Mouse (Mus musculus): ENCODE measurements around the gene 6330409D20Rik. TPM values are rescaled to one million over a fixed set of nuclear protein-coding genes. Genes with fewer than 3 reads are reported as not detected.

6330409D20Rik gene
- total RNA-seq (2021), result not detected
- long read RNA-seq, experiment 1, result 0 reads
- long read RNA-seq, experiment 2, result 0 reads

- DNase-seq, result no peak
Observed at GRCm38 (mm10) chr2:32740916-32741272, at the start of gene 6330409D20Rik. Gene 6330409D20Rik (minus strand): TSS chr2:32741016.

GRCm38 (mm10) chr2:32788581-32788980 lies 47.8 kb upstream of the 6330409D20Rik start:
- DNase-seq, result no peak

DNA sequence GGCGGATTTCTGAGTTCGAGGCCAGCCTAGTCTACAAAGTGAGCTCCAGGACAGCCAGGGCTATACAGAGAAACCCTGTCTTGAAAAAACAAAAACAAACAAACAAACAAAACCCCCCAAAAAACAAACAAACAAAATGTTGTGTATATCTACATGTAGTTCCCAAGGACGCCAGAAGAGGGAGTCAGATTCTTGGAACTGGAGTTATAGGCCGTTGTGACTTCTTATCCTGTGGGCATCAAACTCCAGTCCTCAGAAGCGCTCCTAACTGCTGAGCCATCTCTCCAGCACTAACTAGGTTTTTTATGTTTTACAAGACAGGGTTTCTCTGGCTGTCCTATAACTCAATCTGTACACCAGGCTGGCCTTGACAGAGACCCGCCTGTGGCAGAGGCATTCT lies 46.4 kb upstream of the 6330409D20Rik start:
- peak in 1 of 2 experiments; percentile 37 for DNase-seq

GRCm38 (mm10) chr2:32784048-32784681 lies 43.3 kb upstream of the 6330409D20Rik start, which contains the start of gene Cfap157:
Gene Cfap157 (minus strand): TSS chr2:32784428.
- no peak for DNase-seq

- no peak for DNase-seq
Observed at GRCm38 (mm10) chr2:32781710-32782109, 40.9 kb upstream of the 6330409D20Rik start.

- DNase-seq, result no peak
Observed at GRCm38 (mm10) chr2:32779714-32780113, 38.9 kb upstream of the 6330409D20Rik start.

- peak; percentile 67 to 70 for DNase-seq
Observed at GRCm38 (mm10) chr2:32779131-32779530, 38.3 kb upstream of the 6330409D20Rik start.

GRCm38 (mm10) chr2:32778081-32778480 lies 37.3 kb upstream of the 6330409D20Rik start:
- no peak for DNase-seq

DNA sequence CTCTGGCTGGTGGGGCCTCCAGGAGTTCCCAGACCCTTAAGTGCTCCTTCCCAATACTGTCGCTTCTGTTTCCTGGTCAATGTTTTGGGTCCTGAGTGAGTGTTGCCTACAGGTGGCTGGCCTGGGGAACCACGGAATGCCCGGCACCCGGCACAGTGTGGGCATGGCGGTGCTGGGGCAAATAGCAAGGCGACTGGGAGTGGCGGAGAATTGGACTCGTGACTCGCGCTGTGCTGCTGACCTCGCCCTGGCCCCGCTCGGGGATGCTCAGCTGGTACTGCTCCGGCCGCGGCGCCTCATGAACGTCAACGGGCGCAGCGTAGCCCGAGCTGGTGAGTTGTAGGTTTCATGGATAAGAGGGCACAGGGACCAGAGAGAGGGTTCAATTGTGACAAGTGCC lies 35.4 kb upstream of the 6330409D20Rik start:
- peak in 1 of 2 experiments; percentile 18 for DNase-seq

DNA sequence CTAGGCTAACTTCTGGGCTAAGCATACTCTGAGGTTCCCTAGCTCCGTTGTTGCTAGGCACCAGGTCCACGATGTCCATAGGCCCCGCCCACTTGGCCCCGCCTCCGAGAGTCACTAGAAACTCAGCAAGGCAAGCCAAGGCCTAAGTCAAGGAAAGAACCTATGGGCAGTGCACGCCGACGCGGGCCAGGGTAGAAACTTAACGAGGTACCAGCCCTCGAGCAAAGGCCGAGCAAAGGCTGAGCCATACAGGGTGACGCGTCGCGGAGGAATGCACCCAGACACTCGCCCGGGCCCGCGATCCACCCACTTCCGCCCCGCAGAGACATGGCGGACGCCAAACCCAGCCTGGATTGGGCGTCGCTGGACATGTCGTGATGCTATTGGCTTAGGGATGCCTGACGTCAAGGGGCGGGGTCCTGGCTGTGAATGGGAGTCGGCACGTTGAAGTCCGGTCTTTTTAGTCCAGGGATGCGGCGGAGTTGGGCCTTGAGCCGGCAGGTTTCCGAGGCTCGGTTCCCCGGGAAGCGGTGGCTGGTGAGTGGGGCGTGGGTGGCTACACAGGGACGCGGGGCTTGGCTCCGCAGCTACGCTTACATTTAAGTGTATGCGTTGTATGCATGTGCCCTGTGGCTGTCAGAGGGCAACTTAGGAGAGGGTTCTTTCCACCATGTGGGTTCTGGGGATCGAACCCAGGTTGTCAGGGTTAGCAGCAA lies 34.7 kb upstream of the 6330409D20Rik start, which contains the start of the genes Ttc16 and Ptrh1:
Ttc16 (minus strand) TSS at position 275 of the 716 bp plus-strand sequence.
Ptrh1 (plus strand) TSS at position 428 of the 716 bp plus-strand sequence.
- peak; percentile 99 for DNase-seq

GRCm38 (mm10) chr2:32772626-32773279 lies 31.9 kb upstream of the 6330409D20Rik start:
- no peak for DNase-seq

- no peak for DNase-seq
Observed at GRCm38 (mm10) chr2:32771886-32772285, 31.1 kb upstream of the 6330409D20Rik start.

GRCm38 (mm10) chr2:32769327-32770085 lies 28.7 kb upstream of the 6330409D20Rik start:
- no peak for DNase-seq

- no peak for DNase-seq
Observed at GRCm38 (mm10) chr2:32768661-32769285, 28.0 kb upstream of the 6330409D20Rik start.

- DNase-seq, result no peak
Observed at GRCm38 (mm10) chr2:32767241-32767640, 26.4 kb upstream of the 6330409D20Rik start.

- no peak for DNase-seq
Observed at GRCm38 (mm10) chr2:32763353-32763752, 22.5 kb upstream of the 6330409D20Rik start.

- DNase-seq, result no peak
Observed at GRCm38 (mm10) chr2:32761859-32762258, 21.0 kb upstream of the 6330409D20Rik start.

DNA sequence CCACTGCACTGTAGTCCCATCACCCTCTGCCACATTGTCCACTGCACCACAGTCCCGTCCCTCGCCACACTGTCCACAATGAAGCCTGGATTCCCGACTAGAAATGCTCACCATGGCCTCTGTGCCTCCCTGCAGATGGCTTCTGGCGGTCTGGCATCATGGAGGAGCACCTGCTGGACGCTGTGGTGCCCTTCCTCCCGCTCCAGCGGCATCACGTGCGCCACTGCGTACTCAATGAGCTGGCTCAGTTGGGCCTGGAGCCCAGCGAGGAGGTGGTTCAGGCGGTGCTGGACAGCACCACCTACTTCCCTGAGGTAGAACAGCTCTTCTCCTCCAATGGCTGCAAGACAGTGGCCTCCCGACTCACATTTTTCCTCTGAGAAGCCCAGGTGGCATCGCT lies 20.5 kb upstream of the 6330409D20Rik start:
- DNase-seq, result no peak

- DNase-seq, result no peak
Observed at GRCm38 (mm10) chr2:32759001-32759400, 18.2 kb upstream of the 6330409D20Rik start.

DNA sequence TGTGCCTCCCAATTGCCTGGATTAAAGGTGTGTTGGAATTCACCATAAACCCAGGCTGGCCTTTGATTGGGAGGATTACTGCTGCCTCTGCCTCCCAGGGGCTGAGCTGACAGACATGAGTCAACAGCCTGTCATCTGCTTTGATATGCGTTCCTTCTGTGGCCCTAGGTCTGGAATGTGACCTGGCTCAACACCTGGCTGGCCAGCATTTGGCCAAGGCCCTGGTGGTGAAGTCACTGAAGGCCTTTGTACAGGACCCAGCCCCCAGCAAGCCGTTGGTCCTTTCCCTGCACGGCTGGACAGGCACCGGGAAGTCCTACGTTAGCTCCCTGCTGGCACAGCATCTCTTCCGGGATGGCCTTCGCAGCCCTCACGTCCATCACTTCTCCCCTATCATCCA lies 17.7 kb upstream of the 6330409D20Rik start:
- no peak for DNase-seq

DNA sequence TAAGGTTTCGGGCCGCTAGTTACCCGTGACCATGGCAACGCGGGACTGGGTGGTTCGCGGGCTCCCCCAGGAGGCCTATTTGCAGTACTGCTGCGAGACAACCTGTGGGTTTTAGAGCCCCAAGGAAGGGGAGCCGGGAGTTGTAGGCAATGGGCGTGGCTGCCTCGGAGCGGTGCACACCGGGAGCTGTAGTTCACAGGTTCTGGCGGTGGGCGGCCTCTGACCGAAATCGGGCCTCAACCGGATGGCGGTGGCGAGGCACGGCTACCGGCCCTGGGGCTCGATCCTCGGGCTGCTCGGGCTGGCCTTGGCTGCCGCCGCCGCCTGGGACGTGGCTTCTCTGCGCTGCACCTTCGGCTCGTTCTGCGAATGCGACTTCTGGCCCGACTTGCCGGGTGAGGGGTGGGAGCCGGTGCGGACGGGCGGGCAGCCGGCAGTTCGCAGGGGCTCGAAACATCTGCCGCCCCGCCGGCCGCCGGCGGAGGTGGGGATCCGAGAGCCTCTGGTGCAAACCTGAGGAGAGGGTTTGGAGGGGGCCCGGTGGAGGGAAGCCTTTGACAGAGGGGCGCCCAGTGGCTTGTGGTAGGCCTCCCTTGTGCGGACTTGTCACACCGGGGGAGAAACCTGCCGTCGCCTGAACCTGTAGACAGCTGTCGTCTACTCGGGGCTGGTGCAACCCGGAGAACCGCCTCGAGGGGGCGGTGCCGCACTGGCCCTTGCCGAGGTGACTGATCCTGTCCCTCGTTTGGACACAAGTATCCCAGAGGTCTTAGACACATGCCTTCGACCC lies 16.4 kb upstream of the 6330409D20Rik start, which contains the start of gene Tor2a:
Tor2a (plus strand) TSS at position 179 of the 790 bp plus-strand sequence.
- peak; percentile 98 for DNase-seq
